Mouse (Mus musculus) left cerebral cortex, adult 9 months (tissue): ENCODE results near the gene Olfr165.
"Not testable (repeated sequence)": the region's sequence is repeated elsewhere in the genome, so short reads cannot be mapped to it uniquely, and the experiment has no call there.

Experiments used
- DNase-seq, 2 experiments: peaks; one replicate each; pipeline ENCODE4 v3.0.0; 2022; ENCODE audit warnings: low spot score in 2 of 2

Gene Olfr165

GRCm38 (mm10) chr16:19423034-19423433 lies at the start of gene Olfr165:
Gene Olfr165, minus strand, starts transcription at chr16:19423134.
- no peak for DNase-seq

- no peak for DNase-seq
These were observed 41.4 kb upstream of the Olfr165 start for GRCm38 (mm10) chr16:19464365-19464764.

GRCm38 (mm10) chr16:19458741-19459140 lies 35.8 kb upstream of the Olfr165 start:
- not testable (repeated sequence) for DNase-seq

DNA sequence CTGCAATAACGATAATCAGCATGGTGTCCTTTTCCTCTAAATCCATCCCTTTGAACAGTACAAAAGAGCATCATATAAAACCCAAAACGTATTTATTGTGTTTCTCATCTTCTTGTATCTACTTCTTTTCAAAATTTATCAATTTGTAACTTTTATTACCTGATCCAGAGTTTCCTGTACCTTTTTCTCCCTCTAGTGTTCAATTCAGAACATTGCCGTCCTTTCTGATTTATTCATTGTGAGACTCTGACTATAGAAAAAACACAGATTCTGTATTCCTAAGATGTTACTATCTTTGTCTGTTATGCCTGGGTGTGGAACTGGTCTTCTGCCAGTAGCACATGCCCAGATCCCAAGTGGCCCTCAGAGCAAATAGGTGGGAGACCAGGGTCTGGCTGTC lies 35.0 kb downstream of the Olfr165 start:
- DNase-seq: no peak
